Mouse (Mus musculus) kidney, embryonic 15.5 days (tissue): ENCODE results near the gene Prkn. TPM values are rescaled to one million over a fixed set of nuclear protein-coding genes. Genes with fewer than 3 reads are reported as not detected.

Experiments
- ATAC-seq: fragments of 200-750 bp; cut with Nextera tagmentation; replicated peaks from 2 replicates; pipeline ENCODE4 v1.8.0; 2017; ENCODE audit warnings: moderate TSS enrichment; ENCODE audit not compliant: low FRiP score
- H3K27ac ChIP-seq: fragments of 300-500 bp; sonication (generic); 2 replicates; pipeline ENCODE4 v1.5.1; 2015; ENCODE audit warnings: mild to moderate bottlenecking, inconsistent platforms
- H3K27me3 ChIP-seq: fragments of 300-500 bp; sonication (generic); 2 replicates; pipeline ENCODE4 v1.6.1; 2015; ENCODE audit warnings: inconsistent platforms
- H3K36me3 ChIP-seq: fragments of 300-500 bp; sonication (generic); 2 replicates; pipeline ENCODE4 v1.6.1; 2015; ENCODE audit warnings: inconsistent platforms
- H3K4me1 ChIP-seq: fragments of 300-500 bp; sonication (generic); 2 replicates; pipeline ENCODE4 v1.6.1; 2015; ENCODE audit warnings: inconsistent platforms
- H3K4me2 ChIP-seq: fragments of 300-500 bp; sonication (generic); 2 replicates; pipeline ENCODE4 v1.6.1; 2015; ENCODE audit warnings: moderate library complexity, mild to moderate bottlenecking, inconsistent platforms
- H3K4me3 ChIP-seq: fragments of 300-500 bp; sonication (generic); replicated peaks from 2 replicates; pipeline ENCODE4 v1.5.1; 2015; ENCODE audit warnings: mild to moderate bottlenecking, inconsistent platforms
- H3K9ac ChIP-seq: fragments of 300-500 bp; sonication (generic); 2 replicates; pipeline ENCODE4 v1.6.1; 2015; ENCODE audit warnings: mild to moderate bottlenecking, inconsistent platforms
- H3K9me3 ChIP-seq: fragments of 300-500 bp; sonication (generic); replicated peaks from 2 replicates; pipeline ENCODE4 v1.6.1; 2016; ENCODE audit warnings: inconsistent platforms
- WGBS: fragments of 180-500 bp; shearing (Covaris S2); methylation state at CpG from one replicate; pipeline ENCODE4 v1.1.7; 2015; ENCODE audit warnings: mixed read lengths; 5-methylcytosine and 5-hydroxymethylcytosine counted together
- polyA plus RNA-seq: library from polyadenylated mRNA; unstranded; fragments of >200 nt; fragmentation: Nextera tagmentation; extraction: Ambion mirVana; gene quantifications from 2 replicates; pipeline ENCODE4 v1.2.1, GENCODE M21; 2015

Gene Prkn
- polyA plus RNA-seq, 1 experiment from 2014 or later: 1.5 TPM

DNA sequence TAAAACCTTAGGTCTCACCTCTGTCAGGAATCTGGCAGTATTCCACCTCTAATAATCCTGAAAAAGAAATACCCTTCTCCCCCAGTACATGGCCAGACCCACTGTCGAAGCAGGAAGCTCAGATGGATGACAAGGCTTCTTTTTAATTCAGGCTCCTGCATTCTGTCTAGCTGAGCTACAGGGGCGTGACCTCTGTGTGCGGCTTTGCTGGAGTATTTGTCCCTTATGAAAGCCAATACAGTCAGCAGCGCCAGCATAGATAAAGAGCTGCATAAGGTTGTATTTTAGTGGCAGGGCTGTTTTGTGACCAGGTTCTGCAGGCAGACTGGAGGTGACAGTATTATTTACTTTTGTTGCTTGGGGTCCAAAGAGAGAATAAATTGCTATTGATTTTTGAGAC is 47.7 kb downstream of the Prkn start:
- 49% methylated on average over 4 of the region's 4 CpGs for WGBS
- Histone ChIP-seq H3K4me1 (no peaks in the 10 kb centered on the region), H3K27me3 (no peaks in the 10 kb centered on the region), H3K4me2 (no peak overlapping the region), H3K36me3 (no peaks in the 10 kb centered on the region), H3K4me3 (no peak overlapping the region), H3K9me3 (no peaks in the 10 kb centered on the region), H3K9ac (no peak overlapping the region), H3K27ac (no peak overlapping the region)
- ATAC-seq: no peak

GRCm38 (mm10) chr17:10901686-10902228 is 61.6 kb downstream of the Prkn start:
- no peak overlapping the region for H3K27ac ChIP-seq
- no peaks in the 10 kb centered on the region for H3K9me3 ChIP-seq
- no peaks in the 10 kb centered on the region for H3K4me1 ChIP-seq
- H3K36me3 ChIP-seq: no peaks in the 10 kb centered on the region
- H3K27me3 ChIP-seq: no peaks in the 10 kb centered on the region
- no peak for ATAC-seq
- no peak overlapping the region for H3K4me2 ChIP-seq
- 80% methylated on average over 3 of the region's 3 CpGs for WGBS
- H3K4me3 ChIP-seq: no peak overlapping the region
- no peak overlapping the region for H3K9ac ChIP-seq

- Histone ChIP-seq H3K4me3 (no peak overlapping the region), H3K36me3 (no peaks in the 10 kb centered on the region), H3K9ac (no peak overlapping the region), H3K27me3 (no peaks in the 10 kb centered on the region), H3K27ac (no peak overlapping the region), H3K4me1 (no peaks in the 10 kb centered on the region), H3K4me2 (no peak overlapping the region), H3K9me3 (no peaks in the 10 kb centered on the region)
- ATAC-seq: no peak
Observed at GRCm38 (mm10) chr17:10936698-10937097, 96.5 kb downstream of the Prkn start.

- Histone ChIP-seq H3K9ac (no peak overlapping the region), H3K9me3 (no peaks in the 10 kb centered on the region), H3K4me3 (no peak overlapping the region), H3K27ac (no peak overlapping the region), H3K27me3 (no peaks in the 10 kb centered on the region), H3K36me3 (no peaks in the 10 kb centered on the region), H3K4me1 (no peaks in the 10 kb centered on the region), H3K4me2 (no peak overlapping the region)
- 41% methylated on average over 8 of the region's 8 CpGs for WGBS
- ATAC-seq: no peak
Observed at GRCm38 (mm10) chr17:10937844-10938243, 97.7 kb downstream of the Prkn start.

GRCm38 (mm10) chr17:10938755-10939154 is 98.6 kb downstream of the Prkn start:
- H3K4me1 ChIP-seq: no peaks in the 10 kb centered on the region
- ATAC-seq: no peak
- no peak overlapping the region for H3K4me3 ChIP-seq
- no peaks in the 10 kb centered on the region for H3K36me3 ChIP-seq
- H3K9ac ChIP-seq: no peak overlapping the region
- H3K27me3 ChIP-seq: no peaks in the 10 kb centered on the region
- no peaks in the 10 kb centered on the region for H3K9me3 ChIP-seq
- H3K4me2 ChIP-seq: no peak overlapping the region
- WGBS: 44% methylated on average over 1 of the region's 1 CpGs
- H3K27ac ChIP-seq: no peak overlapping the region

GRCm38 (mm10) chr17:10946552-10946951 is 106.4 kb downstream of the Prkn start:
- WGBS: 87% methylated on average over 4 of the region's 4 CpGs
- Histone ChIP-seq H3K9ac (no peak overlapping the region), H3K27ac (no peak overlapping the region), H3K4me2 (no peak overlapping the region), H3K4me1 (no peaks in the 10 kb centered on the region), H3K4me3 (no peak overlapping the region), H3K9me3 (no peaks in the 10 kb centered on the region), H3K27me3 (no peaks in the 10 kb centered on the region), H3K36me3 (no peaks in the 10 kb centered on the region)
- ATAC-seq: no peak

DNA sequence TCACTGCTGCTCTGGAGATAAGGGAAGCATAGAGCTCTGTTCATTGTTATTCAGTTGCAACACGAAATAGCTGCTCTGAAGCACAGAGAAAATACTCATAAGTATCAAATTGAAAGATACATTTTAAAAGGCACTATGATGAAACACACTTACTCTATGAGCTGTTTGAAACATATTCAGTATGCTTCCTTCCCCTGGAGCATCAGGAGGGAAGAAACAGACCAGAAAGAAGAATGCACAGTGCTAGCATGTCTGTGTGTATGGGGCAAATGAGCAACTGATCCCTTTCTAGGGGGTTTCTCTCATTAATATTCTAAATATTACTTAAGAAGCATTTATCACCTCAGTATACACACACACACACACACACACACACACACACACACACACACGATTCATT is 107.4 kb downstream of the Prkn start:
- H3K27ac ChIP-seq: no peak overlapping the region
- H3K27me3 ChIP-seq: no peaks in the 10 kb centered on the region
- no peak overlapping the region for H3K4me3 ChIP-seq
- no peak for ATAC-seq
- no peaks in the 10 kb centered on the region for H3K9me3 ChIP-seq
- no peaks in the 10 kb centered on the region for H3K36me3 ChIP-seq
- H3K4me2 ChIP-seq: no peak overlapping the region
- WGBS: 79% methylated on average over 2 of the region's 2 CpGs
- H3K9ac ChIP-seq: no peak overlapping the region
- H3K4me1 ChIP-seq: no peaks in the 10 kb centered on the region

GRCm38 (mm10) chr17:10959066-10959864 is 119.1 kb downstream of the Prkn start:
- 33% methylated on average over 10 of the region's 10 CpGs for WGBS
- no peak overlapping the region for H3K4me2 ChIP-seq

GRCm38 (mm10) chr17:10962151-10962550 is 122.0 kb downstream of the Prkn start:
- no peaks in the 10 kb centered on the region for H3K27me3 ChIP-seq
- no peak for ATAC-seq
- no peaks in the 10 kb centered on the region for H3K4me1 ChIP-seq
- H3K9ac ChIP-seq: no peak overlapping the region
- whole genome bisulfite sequencing: 88% methylated on average over 5 of the region's 5 CpGs
- no peak overlapping the region for H3K27ac ChIP-seq
- H3K4me2 ChIP-seq: no peak overlapping the region
- H3K4me3 ChIP-seq: no peak overlapping the region
- no peaks in the 10 kb centered on the region for H3K9me3 ChIP-seq
- no peaks in the 10 kb centered on the region for H3K36me3 ChIP-seq

More at GRCm38 (mm10) chr17:10959066-10959864, 119.1 kb downstream of the Prkn start:
- no peaks in the 10 kb centered on the region for H3K4me1 ChIP-seq
- H3K36me3 ChIP-seq: no peaks in the 10 kb centered on the region
- no peaks in the 10 kb centered on the region for H3K27me3 ChIP-seq
- no peak overlapping the region for H3K9ac ChIP-seq
- ATAC-seq: no peak
- H3K4me3 ChIP-seq: no peak overlapping the region
- no peak overlapping the region for H3K27ac ChIP-seq
- no peaks in the 10 kb centered on the region for H3K9me3 ChIP-seq

DNA sequence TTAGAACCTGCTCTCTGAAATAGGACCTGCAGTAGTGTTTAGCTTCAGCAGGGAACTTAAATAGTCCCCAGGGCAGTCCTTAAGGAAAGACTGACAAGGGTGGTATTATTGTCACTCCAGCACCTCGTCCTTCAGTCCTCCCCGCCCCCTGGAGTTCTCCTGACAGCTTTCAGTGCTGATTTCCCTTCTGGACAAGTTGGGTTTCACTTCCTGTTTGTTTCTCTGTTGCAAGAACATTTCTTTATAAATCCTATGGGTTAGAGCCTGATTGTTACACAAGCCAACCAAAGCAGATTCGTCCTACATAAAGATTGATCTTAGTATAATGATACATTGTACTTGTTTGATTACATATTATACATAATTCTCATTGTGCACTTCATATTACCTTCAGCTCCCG is 142.0 kb downstream of the Prkn start:
- WGBS: 62% methylated on average over 4 of the region's 4 CpGs
- no peaks in the 10 kb centered on the region for H3K9me3 ChIP-seq

GRCm38 (mm10) chr17:10987040-10987439 is 146.9 kb downstream of the Prkn start:
- Histone ChIP-seq H3K36me3 (no peaks in the 10 kb centered on the region), H3K4me3 (no peak overlapping the region), H3K27ac (no peak overlapping the region), H3K9me3 (no peaks in the 10 kb centered on the region), H3K4me2 (no peak overlapping the region), H3K27me3 (no peaks in the 10 kb centered on the region), H3K4me1 (no peaks in the 10 kb centered on the region), H3K9ac (no peak overlapping the region)
- WGBS: 82% methylated on average over 4 of the region's 4 CpGs
- ATAC-seq: no peak

More for the DNA sequence above, 142.0 kb downstream of the Prkn start:
- Histone ChIP-seq H3K4me2 (no peak overlapping the region), H3K27ac (no peak overlapping the region), H3K27me3 (no peaks in the 10 kb centered on the region), H3K4me3 (no peak overlapping the region), H3K9ac (no peak overlapping the region), H3K36me3 (no peaks in the 10 kb centered on the region), H3K4me1 (no peaks in the 10 kb centered on the region)
- no peak for ATAC-seq

- Histone ChIP-seq H3K4me3 (no peak overlapping the region), H3K36me3 (no peaks in the 10 kb centered on the region), H3K27me3 (no peaks in the 10 kb centered on the region), H3K27ac (no peak overlapping the region), H3K4me2 (no peak overlapping the region), H3K9me3 (no peaks in the 10 kb centered on the region), H3K4me1 (no peaks in the 10 kb centered on the region), H3K9ac (no peak overlapping the region)
- ATAC-seq: no peak
- WGBS: 76% methylated on average over 5 of the region's 5 CpGs
Observed at GRCm38 (mm10) chr17:10997291-10997690, 157.1 kb downstream of the Prkn start.

DNA sequence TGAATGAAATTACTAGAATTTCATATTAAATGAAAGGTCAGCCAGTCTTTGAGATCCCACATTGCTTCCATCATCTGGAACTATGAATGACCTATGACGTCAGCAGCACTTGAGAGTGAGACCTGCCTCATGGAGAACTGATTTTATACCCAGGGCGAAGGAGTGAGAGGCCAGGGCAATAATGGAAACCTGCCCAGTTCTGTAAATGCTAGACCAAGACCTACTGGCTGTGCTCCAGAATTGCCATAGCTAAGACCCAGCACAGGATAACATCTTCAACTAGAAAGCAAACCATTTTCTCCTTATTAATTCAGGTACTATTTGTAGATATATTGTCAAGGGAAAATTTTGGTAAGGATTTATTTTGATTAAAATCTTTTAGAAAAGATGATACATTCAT is 183.2 kb downstream of the Prkn start:
- Histone ChIP-seq H3K27me3 (no peaks in the 10 kb centered on the region), H3K36me3 (no peaks in the 10 kb centered on the region), H3K4me1 (no peaks in the 10 kb centered on the region), H3K9ac (no peak overlapping the region), H3K9me3 (no peaks in the 10 kb centered on the region), H3K27ac (no peak overlapping the region), H3K4me2 (no peak overlapping the region), H3K4me3 (no peak overlapping the region)
- WGBS: 78% methylated on average over 2 of the region's 2 CpGs
- no peak for ATAC-seq
